Mouse (Mus musculus) liver (tissue): ENCODE results near the gene Psmd4.
"Not testable (repeated sequence)": the region's sequence is repeated elsewhere in the genome, so short reads cannot be mapped to it uniquely, and the experiment has no call there.

Experiments
- DNase-seq: peaks from one replicate; pipeline ENCODE4 v3.0.0-alpha.2; 2020; ENCODE audit warnings: mixed read lengths

The Psmd4 gene

GRCm38 (mm10) chr3:95024551-95024950 is 17.9 kb downstream of the Psmd4 start:
- DNase-seq: no peak

GRCm38 (mm10) chr3:95020956-95021355 is 21.5 kb downstream of the Psmd4 start:
- DNase-seq: not testable (repeated sequence)

DNA sequence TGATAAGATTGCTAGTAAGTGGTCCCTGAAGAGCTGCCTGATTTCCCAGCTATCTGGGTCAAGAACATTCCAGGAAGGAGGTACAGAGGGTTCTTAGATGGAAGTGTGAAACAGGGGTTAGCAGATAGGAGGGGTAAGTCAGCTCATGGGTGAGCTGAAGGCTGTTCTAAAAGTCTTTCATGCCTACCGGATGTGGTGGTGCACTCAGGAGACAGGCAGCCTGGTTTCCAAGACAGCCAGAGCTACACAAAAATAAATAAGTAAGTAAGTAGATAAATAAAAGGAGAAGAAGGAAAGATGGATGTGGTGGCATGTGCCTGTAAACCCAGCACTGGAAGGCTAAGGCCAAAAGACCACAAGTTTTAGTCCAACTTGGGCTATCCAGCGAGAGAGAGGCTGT is 23.7 kb downstream of the Psmd4 start:
- DNase-seq: no peak

DNA sequence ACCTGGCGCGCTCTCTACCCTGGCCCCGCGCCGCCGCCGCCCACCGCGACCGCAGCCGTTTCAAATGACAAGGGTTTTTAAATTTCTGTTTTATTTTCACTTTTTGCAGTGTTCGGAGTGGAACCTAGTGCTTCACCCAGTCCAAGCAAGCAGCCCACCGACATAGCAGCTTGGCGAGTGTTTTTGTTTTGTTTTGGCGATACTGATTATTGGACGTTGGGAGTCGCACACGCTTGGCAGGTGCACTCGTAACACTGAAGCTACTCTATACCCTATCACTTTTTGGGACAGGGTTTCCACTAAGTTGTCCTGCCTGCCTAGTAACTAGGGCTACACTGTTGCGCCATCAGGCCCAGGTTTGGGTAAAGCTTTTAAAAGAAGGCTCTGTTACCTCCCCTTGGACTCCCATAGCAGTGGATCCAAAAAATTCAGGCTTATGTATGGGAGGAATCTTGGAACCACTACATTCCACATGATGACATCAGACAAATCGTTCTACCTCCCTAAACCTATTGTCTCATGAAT is 25.8 kb downstream of the Psmd4 start:
- no peak for DNase-seq

DNA sequence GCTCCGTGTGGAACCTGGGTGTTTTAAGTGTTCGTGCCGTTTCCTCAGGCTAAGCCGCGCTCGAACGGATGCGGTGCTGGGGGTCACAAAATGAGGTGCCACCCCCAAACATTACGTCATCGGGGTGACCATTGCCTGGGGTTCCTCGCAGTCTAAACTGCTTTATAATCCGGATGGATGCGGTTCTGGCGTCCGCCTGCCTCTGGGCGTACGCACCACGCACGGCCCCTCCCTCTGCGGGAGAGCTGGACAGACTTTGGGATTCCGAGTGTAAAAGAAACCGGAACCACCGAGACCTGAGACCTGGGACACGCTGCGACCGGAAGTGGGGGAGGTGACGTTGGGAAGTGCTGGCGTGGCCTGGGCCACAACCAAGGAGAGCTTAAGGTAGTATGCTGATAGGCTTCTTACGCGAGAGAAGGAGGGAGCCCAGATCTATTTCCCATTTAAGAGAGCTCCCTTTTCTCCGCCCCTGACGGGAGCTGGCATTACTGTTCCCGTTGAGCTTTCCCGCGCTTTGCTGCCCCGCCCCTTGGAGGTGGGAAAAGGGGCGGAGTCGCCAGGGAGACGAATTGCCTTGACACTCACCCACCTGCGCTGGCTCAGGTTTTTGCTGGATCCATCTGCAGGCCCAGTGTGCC is 26.4 kb downstream of the Psmd4 start:
- peak; percentile 96 for DNase-seq

- DNase-seq: peak; percentile 98
Observed at GRCm38 (mm10) chr3:95015337-95015872, 27.0 kb downstream of the Psmd4 start, which contains the start of gene Zfp687. Gene Zfp687 (minus strand): TSS chr3:95015448.

DNA sequence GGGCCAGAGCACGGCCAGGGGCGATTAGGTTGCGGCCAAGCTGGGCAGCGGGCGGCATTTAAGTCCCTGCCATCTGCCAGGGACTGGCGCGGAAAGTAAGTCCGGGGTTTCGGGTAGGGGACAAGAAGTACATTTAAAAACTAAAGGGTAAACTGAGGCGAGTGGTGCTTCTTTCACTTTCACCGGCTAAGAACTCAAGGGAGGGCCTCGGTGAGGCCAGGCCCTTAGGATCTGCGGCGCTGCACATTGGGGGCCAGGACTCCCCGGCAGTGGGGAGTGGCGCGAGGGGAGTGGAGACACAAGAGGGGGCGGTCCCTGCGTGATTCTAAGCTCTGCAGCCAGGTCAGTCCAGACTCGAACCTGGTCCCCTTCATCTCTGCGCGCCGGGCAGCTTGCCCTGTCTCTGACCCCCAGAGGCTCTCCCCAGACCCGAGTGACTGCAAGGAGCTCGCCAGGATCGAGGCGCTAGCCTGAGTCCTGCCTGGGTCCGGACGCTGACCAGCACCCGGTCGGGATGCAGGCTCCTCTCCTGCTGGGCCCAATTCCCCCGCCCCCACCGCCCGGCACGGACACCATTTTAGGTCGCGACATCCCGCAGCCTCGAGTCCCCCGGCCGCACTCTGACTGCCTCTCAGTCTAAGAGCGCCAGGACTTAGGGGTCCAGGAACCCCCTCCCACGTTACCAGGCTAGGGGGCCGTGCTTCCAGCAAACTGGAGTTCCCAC is 27.8 kb downstream of the Psmd4 start:
- DNase-seq: peak; percentile 82

DNA sequence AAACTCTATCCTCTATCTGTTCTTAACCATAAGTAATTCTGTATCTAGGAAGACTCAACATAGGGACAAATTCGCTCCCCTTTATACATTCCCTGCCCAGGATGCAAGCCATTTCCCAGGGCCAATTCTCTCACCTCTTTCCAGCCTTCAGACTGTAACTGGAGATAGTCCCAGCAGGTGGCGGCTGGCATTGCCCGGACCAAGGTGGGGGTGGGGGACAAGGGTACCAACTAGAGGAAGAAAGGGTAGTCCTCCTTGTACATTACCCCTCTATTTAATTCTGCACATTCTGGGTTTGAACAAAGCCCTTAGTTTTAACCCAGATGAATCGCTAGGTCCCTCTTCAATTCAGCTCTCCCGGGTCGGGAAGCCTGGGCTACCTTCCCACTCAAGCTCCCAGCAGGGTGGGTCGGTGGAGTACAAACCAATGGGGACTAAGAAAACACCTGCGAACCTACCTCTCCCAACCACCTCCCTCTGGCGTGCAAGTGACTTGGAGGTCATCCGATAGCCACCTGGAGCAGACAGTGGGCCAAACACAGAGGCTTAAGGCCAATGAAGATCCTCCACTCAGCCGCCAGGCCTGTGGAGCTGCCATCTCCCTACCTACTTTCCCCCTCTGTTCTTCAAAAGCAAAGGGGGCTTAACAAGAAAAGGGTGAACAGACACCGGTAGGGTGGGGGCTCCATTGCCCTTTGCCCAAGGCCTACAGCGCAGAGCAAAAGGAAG is 28.6 kb downstream of the Psmd4 start:
- DNase-seq: no peak

DNA sequence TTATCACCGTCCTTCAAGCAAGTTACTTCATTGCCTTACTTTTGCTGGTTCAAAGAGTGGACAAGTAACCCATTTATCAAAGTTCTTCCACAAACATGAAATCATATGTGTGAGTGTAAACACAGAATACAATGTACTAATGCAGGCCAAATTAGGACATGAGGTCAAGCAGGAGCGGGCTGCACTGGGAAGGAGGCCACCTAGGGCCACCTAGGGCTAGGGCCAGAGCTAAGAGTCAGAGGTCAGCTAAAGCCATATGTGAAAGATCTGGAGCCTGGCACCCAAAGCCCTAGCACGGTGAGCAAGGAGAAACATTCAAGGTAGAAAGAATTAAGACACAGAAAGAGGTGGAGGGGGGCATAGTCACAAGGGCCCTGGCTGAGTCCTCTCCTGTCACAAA is 29.4 kb downstream of the Psmd4 start:
- DNase-seq: no peak

DNA sequence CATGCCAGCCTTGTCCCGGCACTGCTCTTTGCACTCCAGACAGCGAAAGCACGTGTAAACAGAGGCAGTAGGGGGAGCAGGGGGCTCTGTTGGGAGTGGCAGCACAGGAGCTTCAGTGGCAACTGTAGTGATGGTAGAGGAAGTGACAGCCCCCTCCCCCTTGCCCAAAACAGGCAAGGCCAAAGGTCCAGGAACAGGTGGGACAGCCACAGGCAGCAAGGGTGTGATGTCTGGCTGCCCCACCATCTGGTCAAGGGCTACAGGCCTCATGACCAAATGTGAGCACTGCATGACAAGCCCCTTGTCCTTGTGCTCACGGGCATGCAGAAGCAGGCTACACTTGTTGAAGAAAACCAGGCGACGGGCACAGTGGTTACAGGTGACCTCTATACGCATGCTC is 32.0 kb downstream of the Psmd4 start:
- DNase-seq: no peak

GRCm38 (mm10) chr3:95007706-95008105 is 34.7 kb downstream of the Psmd4 start:
- DNase-seq: no peak

DNA sequence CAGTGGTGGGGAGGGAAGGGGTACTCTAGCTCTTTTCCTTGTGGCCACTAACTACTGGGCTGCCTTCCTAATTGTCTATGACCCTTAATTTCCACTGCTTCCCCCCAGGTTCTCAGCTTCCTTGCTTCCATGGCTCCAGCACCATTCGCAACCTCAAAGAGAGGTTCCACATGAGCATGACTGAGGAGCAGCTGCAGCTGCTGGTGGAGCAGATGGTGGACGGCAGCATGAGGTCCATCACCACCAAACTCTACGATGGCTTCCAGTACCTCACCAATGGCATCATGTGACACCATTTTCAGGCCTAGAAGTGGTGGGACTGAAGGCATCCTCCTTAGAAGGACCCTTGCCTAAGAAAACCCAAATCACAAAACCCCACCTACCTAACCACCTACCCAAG is 36.8 kb downstream of the Psmd4 start:
- DNase-seq: no peak

- DNase-seq: no peak
Observed at GRCm38 (mm10) chr3:95003273-95003672, 39.1 kb downstream of the Psmd4 start.

DNA sequence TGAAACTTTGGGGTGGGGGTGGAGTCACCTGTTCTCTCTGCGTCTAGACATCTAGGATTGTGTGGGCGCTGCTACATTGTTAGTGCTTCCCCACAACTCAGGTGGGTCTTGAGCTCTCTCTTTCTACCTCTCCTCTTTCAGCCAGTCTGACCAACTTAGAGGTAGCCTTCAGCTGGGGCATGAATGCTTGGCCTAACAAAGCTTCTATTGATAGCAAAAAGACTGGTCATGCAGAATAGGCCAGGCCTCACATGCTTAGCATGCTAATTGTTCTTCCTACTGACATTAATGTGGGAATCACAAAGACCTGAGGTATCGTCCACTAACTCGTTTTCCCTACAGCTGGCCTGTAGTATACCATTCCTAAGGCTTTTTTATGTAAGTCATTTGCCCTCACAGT is 39.8 kb downstream of the Psmd4 start:
- no peak for DNase-seq

DNA sequence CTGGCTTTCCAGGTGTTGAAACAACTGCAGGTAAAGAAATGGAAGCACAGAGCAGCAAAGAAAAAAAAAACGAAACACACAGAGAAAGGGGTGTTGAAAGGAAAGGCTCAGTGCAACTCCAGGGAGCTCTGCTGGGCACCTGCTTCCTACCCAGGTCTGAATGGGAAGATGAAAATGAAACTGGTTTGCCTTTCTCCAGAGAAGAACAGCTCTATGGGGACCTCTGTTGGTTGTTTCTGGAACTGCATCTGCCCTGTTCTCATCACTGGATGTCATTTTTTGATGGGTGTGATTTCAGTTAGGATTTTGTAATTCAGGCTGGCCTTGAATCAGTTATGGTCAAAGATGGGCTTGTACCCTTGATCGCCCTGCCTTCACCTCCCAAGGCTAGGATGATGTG is 45.5 kb downstream of the Psmd4 start:
- DNase-seq: peak; percentile 80

- no peak for DNase-seq
Observed at GRCm38 (mm10) chr3:94989159-94989761, 53.2 kb downstream of the Psmd4 start.

GRCm38 (mm10) chr3:94987578-94987977 is 54.8 kb downstream of the Psmd4 start:
- DNase-seq: peak; percentile 42

DNA sequence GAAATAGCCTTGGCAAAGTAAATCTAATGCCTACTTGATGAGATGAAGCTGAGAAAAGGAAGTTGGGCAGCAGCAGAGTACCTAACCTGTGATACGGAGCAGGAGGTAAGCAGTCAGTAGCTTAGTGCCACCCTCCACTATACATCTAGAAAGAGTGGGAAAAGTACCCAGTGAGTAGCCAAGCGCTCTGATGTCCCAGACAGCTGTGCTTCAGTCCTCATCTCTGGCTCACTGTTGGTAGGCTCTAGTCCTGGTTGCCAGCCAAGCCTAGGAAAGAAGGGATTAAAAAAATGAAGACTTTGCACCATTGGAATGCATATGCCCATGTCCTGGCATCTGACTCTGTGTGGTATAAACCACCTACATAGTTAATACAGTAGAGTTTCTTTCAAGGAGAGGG is 56.9 kb downstream of the Psmd4 start:
- no peak for DNase-seq

- DNase-seq: no peak
Observed at GRCm38 (mm10) chr3:94984312-94984711, 58.1 kb downstream of the Psmd4 start.
